Mouse (Mus musculus) megakaryocyte, embryonic 14.5 days (primary cell): ENCODE measurements at regions not wholly inside any gene's neighbourhood (a gene's known extent, or its start where the extent isn't known, plus 50 kb on each side); places are given as distances from the start of the nearest gene placed in this dataset.

Experiments
- FLI1 ChIP-seq: IDR thresholded peaks from 2 replicates; pipeline ENCODE4 v1.6.1; 2012; ENCODE audit warnings: low read length, inconsistent platforms, mixed read lengths
- GATA1 ChIP-seq: IDR thresholded peaks from 3 replicates; pipeline ENCODE4 v1.6.1; 2012; ENCODE audit warnings: mixed read lengths, low read length, inconsistent platforms, borderline replicate concordance

DNA sequence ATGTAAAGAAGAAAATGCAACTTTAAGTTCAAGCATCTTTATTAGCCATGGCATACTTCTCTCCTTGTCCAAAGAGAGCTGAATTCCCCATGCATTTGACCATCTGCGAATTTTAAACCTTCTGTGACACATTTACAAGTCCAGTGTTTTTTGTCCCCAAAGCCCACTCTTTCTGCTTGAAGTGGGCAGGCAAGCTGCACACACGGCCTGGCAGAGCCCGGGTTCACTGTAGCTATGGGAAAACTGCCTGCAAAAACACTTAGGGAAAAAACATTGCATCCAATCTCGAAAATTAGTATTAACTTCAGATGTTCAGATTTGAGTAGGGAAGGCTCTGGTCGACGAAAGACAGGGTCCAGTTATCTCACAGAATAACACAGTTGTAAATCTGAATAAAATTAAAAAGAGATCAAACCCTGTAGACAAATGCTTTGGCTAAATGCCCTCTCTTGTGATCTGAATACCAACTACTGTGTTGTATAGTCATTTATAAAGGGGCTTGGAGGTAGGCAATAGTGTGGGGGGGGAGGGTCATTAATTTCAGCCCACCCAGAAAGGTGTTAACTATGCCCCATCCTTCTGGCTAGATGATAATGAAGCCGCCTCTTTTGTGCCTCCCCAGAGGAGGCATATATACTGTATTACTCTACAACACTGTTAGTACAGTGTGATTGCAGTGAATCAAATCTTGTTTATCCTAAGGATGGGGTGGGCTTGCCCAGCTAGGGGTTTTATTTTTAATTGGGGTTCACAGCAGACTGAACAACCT lies 793.7 kb downstream of the Nr2f2 start:
- TF ChIP-seq GATA1 (no peak), FLI1 (no peak)
